Mouse (Mus musculus) heart, adult 2 months (tissue): Measurements from ENCODE around the gene Fgf12. TPM values are rescaled to one million over a fixed set of nuclear protein-coding genes. Genes with fewer than 3 reads are reported as not detected.
A peak's percentile ranks its signal among the peaks of the same experiment; 100 is the strongest.

Experiments used
- DNase-seq, 2 experiments: peaks; one replicate each; pipeline ENCODE4 v3.0.0; 2021
- H3K27ac ChIP-seq: fragments of 200-600 bp; 2 replicates; pipeline ENCODE4 v1.8.1; 2022
- H3K27me3 ChIP-seq: fragments of 200-500 bp; 2 replicates; pipeline ENCODE4 v1.6.1; 2012; ENCODE audit warnings: mild to moderate bottlenecking, low read length, inconsistent platforms, mixed read lengths; ENCODE audit not compliant: control insufficient read depth, insufficient read depth
- H3K36me3 ChIP-seq: fragments of 200-500 bp; 2 replicates; pipeline ENCODE4 v1.6.1; 2012; ENCODE audit warnings: low read length, inconsistent platforms; ENCODE audit not compliant: control insufficient read depth, insufficient read depth
- H3K4me1 ChIP-seq: fragments of 200-500 bp; 2 replicates; pipeline ENCODE4 v1.6.1; 2011; ENCODE audit warnings: low read length; ENCODE audit not compliant: control insufficient read depth, insufficient read depth
- H3K4me3 ChIP-seq: fragments of 200-600 bp; 2 replicates; pipeline ENCODE4 v1.8.1; 2022
- H3K79me2 ChIP-seq: fragments of 200-500 bp; replicated peaks from 2 replicates; pipeline ENCODE4 v1.6.1; 2012; ENCODE audit warnings: mild to moderate bottlenecking, inconsistent platforms, low read length, moderate library complexity, mixed read lengths; ENCODE audit not compliant: control insufficient read depth, insufficient read depth
- H3K9ac ChIP-seq: fragments of 200-500 bp; 2 replicates; pipeline ENCODE4 v1.6.1; 2012; ENCODE audit warnings: low read depth, mild to moderate bottlenecking, control low read depth, inconsistent platforms, low read length, mixed read lengths
- CTCF ChIP-seq: fragments of 200-600 bp; IDR thresholded peaks from 2 replicates; pipeline ENCODE4 v1.8.1; 2022; ENCODE audit warnings: antibody characterized with exemption, mild to moderate bottlenecking, moderate library complexity
- EP300 ChIP-seq: fragments of 200-500 bp; IDR thresholded peaks from 2 replicates; pipeline ENCODE4 v1.6.1; 2011; ENCODE audit warnings: low read depth, low read length, control low read depth; ENCODE audit not compliant: insufficient read depth
- POLR2A ChIP-seq: fragments of 200-500 bp; IDR thresholded peaks from 2 replicates; pipeline ENCODE4 v1.6.1; 2011; ENCODE audit warnings: mild to moderate bottlenecking, low read depth, low read length, control low read depth; ENCODE audit not compliant: insufficient read depth
- WGBS: fragments of 180-500 bp; shearing (Covaris S2); methylation state at CpG from one replicate; pipeline ENCODE4 v1.1.7; 2018; 5-methylcytosine and 5-hydroxymethylcytosine counted together
- intact Hi-C: fragments of 180-260 bp; cut with DNase I; formaldehyde crosslinking; loops from one replicate; pipeline ENCODE4 v1.15.1; 2025
- polyA plus RNA-seq: library from polyadenylated mRNA; depleted of rRNA; stranded (reverse); fragments of >200 nt; gene quantifications from 2 replicates; pipeline ENCODE4 v1.2.3, GENCODE M21; 2012
- total RNA-seq, 2 experiments: library from RNA; stranded (reverse); gene quantifications; 2 replicates each; pipeline ENCODE4 v1.2.3; 2021

Fgf12 gene
- total and polyA plus RNA-seq, 3 experiments: 8.9 to 11.3 (median 9.2) TPM

- WGBS: 56% methylated on average over 3 of the region's 3 CpGs
- no peaks in the 10 kb centered on the region for H3K27me3 ChIP-seq
- TF ChIP-seq EP300 (no peak), POLR2A (no peak), CTCF (no peak)
Measured at GRCm38 (mm10) chr16:28681625-28682024, 71.2 kb downstream of the Fgf12 start.

GRCm38 (mm10) chr16:28668815-28669347 is 84.0 kb downstream of the Fgf12 start:
- TF ChIP-seq POLR2A: no peak
- TF ChIP-seq EP300: no peak
- no peak for TF ChIP-seq CTCF
- Histone ChIP-seq H3K4me3 (no peak overlapping the region), H3K36me3 (no peaks in the 10 kb centered on the region), H3K27me3 (no peaks in the 10 kb centered on the region), H3K27ac (no peak overlapping the region), H3K9ac (no peak overlapping the region), H3K4me1 (no peaks in the 10 kb centered on the region), H3K79me2 (no peaks in the 10 kb centered on the region)
- WGBS: 63% methylated on average over 5 of the region's 5 CpGs
- intact Hi-C loops: no loop called here
- DNase-seq: no peak

More at GRCm38 (mm10) chr16:28681625-28682024, 71.2 kb downstream of the Fgf12 start:
- H3K9ac ChIP-seq: no peak overlapping the region
- intact Hi-C loops: no loop called here
- no peaks in the 10 kb centered on the region for H3K4me1 ChIP-seq
- no peaks in the 10 kb centered on the region for H3K79me2 ChIP-seq
- no peaks in the 10 kb centered on the region for H3K36me3 ChIP-seq
- DNase-seq: no peak
- H3K27ac ChIP-seq: no peak overlapping the region
- H3K4me3 ChIP-seq: no peak overlapping the region

- 84% methylated on average over 10 of the region's 10 CpGs for WGBS
- no peaks in the 10 kb centered on the region for H3K27me3 ChIP-seq
Measured at GRCm38 (mm10) chr16:28652640-28653039, 100.2 kb downstream of the Fgf12 start.

GRCm38 (mm10) chr16:28650589-28650988 is 102.3 kb downstream of the Fgf12 start:
- no peak overlapping the region for H3K27ac ChIP-seq
- H3K4me3 ChIP-seq: no peak overlapping the region
- no peaks in the 10 kb centered on the region for H3K36me3 ChIP-seq
- WGBS: 59% methylated on average over 3 of the region's 3 CpGs
- H3K27me3 ChIP-seq: no peaks in the 10 kb centered on the region
- TF ChIP-seq EP300 (no peak), POLR2A (no peak), CTCF (no peak)
- H3K9ac ChIP-seq: no peak overlapping the region
- DNase-seq: no peak
- H3K79me2 ChIP-seq: no peaks in the 10 kb centered on the region
- no peaks in the 10 kb centered on the region for H3K4me1 ChIP-seq
- intact Hi-C loops: no loop called here

More at GRCm38 (mm10) chr16:28652640-28653039, 100.2 kb downstream of the Fgf12 start:
- H3K36me3 ChIP-seq: no peaks in the 10 kb centered on the region
- no peak for DNase-seq
- TF ChIP-seq CTCF: no peak
- TF ChIP-seq POLR2A: no peak
- no peak for TF ChIP-seq EP300
- intact Hi-C loops: no loop called here
- H3K4me3 ChIP-seq: no peak overlapping the region
- H3K27ac ChIP-seq: no peak overlapping the region
- H3K4me1 ChIP-seq: no peaks in the 10 kb centered on the region
- H3K9ac ChIP-seq: no peak overlapping the region
- H3K79me2 ChIP-seq: no peaks in the 10 kb centered on the region

- H3K27ac ChIP-seq: no peak overlapping the region
- H3K9ac ChIP-seq: no peak overlapping the region
- 80% methylated on average over 3 of the region's 3 CpGs for WGBS
- no peak for DNase-seq
- H3K27me3 ChIP-seq: no peaks in the 10 kb centered on the region
- no peaks in the 10 kb centered on the region for H3K36me3 ChIP-seq
- TF ChIP-seq EP300 (no peak), POLR2A (no peak), CTCF (no peak)
- no peaks in the 10 kb centered on the region for H3K4me1 ChIP-seq
- H3K4me3 ChIP-seq: no peak overlapping the region
- intact Hi-C loops: no loop called here
- H3K79me2 ChIP-seq: no peaks in the 10 kb centered on the region
Measured at GRCm38 (mm10) chr16:28645030-28645429, 107.8 kb downstream of the Fgf12 start.

- no peaks in the 10 kb centered on the region; the same call in 1 of the 2 replicates for H3K4me1 ChIP-seq
- no peak overlapping the region for H3K9ac ChIP-seq
- 44% methylated on average over 5 of the region's 5 CpGs for WGBS
- TF ChIP-seq POLR2A (no peak), CTCF (no peak), EP300 (no peak)
- no peaks in the 10 kb centered on the region for H3K79me2 ChIP-seq
- H3K27me3 ChIP-seq: no peaks in the 10 kb centered on the region
- DNase-seq: no peak
- peaks cover 6% of the 10 kb centered on the region for H3K36me3 ChIP-seq
- intact Hi-C loops: no loop called here
- peak overlapping the region; percentile 65 for H3K27ac ChIP-seq
- H3K4me3 ChIP-seq: no peak overlapping the region
Measured at GRCm38 (mm10) chr16:28631721-28632120, 121.1 kb downstream of the Fgf12 start.
